Mouse (Mus musculus) spleen, adult 2 months (tissue): Measurements from ENCODE around the gene Tnrc6a.

Experiments used
- CTCF ChIP-seq: fragments of 200-500 bp; IDR thresholded peaks from 2 replicates; pipeline ENCODE4 v1.5.1; 2011; ENCODE audit warnings: mild to moderate bottlenecking, inconsistent platforms; ENCODE audit not compliant: insufficient read depth, insufficient read length, insufficient replicate concordance; ENCODE audit errors: extremely low read depth
- POLR2A ChIP-seq: fragments of 200-500 bp; IDR thresholded peaks from 2 replicates; pipeline ENCODE4 v1.6.1; 2011; ENCODE audit warnings: low read depth, low read length, inconsistent platforms

DNA sequence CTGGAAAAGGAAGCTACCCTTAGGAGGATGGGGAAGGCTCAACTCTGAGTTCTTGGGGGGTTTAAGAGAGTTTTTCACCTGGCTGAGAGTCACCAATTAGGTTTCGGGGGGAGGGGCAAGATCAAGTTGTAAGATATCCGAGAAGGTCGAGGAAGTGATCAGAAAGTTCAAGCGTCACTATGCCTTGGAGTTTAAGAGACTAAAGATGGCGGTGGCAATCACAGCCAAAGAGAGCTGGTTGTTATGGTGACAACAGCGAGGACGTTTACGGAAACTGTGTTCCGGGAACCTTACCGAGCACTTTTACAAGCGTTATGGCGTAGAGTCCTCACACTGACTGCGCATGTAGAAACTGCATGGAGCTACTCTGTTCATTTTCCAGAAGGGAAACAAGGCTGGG lies 39.0 kb upstream of the Tnrc6a start:
- TF ChIP-seq POLR2A, result no peak
- no peak for TF ChIP-seq CTCF
